In the genomic region with DNA sequence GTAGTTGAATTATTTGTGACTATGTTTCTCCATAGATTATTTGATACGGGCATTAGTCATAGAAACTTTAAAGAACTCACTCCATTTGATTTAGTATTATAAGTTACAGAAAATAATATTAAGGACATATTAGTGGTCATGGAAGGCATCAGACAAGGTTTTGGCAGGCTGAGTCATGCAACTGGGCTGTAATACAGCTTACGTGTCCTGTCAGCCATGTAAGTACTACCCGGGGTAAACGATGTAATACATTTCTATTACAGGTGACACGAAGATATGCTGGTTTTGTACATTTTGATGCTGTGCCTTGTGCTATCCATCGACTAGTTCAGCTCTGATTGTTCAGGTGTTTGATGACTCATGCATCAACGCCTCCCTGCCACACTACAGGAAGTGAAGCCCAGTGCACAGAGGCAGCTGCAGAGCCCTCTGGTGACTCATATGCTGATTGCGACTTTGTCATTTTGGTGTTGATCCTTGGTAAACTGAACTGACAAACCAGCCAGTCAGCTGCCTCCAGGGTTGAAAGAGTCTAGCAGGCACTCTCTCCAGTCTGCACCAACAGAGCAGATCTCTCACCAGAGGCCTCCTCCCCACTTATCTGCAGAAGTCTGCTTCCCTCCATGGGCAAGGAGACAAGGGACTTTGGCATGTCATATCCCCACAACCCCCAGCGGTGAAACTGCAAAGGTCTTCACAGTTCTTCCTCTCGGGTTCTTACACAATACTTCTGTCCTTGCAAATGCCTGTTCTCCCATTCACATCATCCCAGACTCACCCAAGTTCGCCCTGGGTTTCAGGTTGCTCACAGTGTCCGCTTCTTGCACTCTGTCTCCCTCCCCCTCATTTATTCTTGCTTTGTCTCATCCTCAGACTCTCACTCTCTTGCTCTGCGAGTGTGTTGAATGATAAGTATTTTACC, we compare ENCODE assay signal across 13 mouse cellular contexts.
A peak's percentile ranks its signal among the peaks of the same experiment; 100 is the strongest.
DNase-seq lines count a peak whose midpoint lies in the region; ATAC-seq and TF ChIP-seq lines count a peak whose summit lies in the region.
"Had no signal": no experiment of that assay in that cellular context is flagged by ENCODE, and none has a peak within 500 bp of the region (broad histone marks: within the 10 kb centered on the region; RNA-seq: fewer than 3 reads in every experiment).

No protein-coding gene starts in this region.

- WGBS in heart, embryonic 12.5 days = 54% methylated on average over 13 of the region's 13 CpGs
- 63% methylated on average over 13 of the region's 13 CpGs for WGBS in thymus, adult 2 months
- 57% methylated on average over 13 of the region's 13 CpGs for WGBS in stomach, embryonic 14.5 days

- H3K36me3 ChIP-seq in heart, embryonic 12.5 days = no peaks in the 10 kb centered on the region
- H3K36me3 ChIP-seq in thymus, adult 2 months (ENCODE audit: control insufficient read depth, insufficient read depth, low read length) = no peaks in the 10 kb centered on the region
- H3K36me3 ChIP-seq in stomach, embryonic 14.5 days (ENCODE audit: control insufficient read depth, insufficient read depth, low read length) = no peaks in the 10 kb centered on the region
- H3K36me3 ChIP-seq: G1E had no signal

- H3K4me2 ChIP-seq in heart, embryonic 12.5 days = no peak overlapping the region
- no peak overlapping the region for H3K4me2 ChIP-seq in stomach, embryonic 14.5 days (replicated peaks; ENCODE audit: low read depth, low read length)

- DNase-seq in heart, adult 11 months = peak; percentile 72
- peak; percentile 21 for DNase-seq in thymus, postnatal 0 days (ENCODE audit: low spot score)
- no peak for DNase-seq in thymus, adult 2 months
- DNase-seq in brain, adult 2 months (ENCODE audit: low read depth, low spot score) = peak; percentile 74
- DNase-seq in cerebellum, postnatal 36 days = no peak
- no peak for DNase-seq in ovary, postnatal 10 days (ENCODE audit: low spot score)
- DNase-seq: cerebellum, postnatal 25 days; gastrocnemius, postnatal 14 days; lung, postnatal 36 days had no signal

- 0 out of 2 replicates have a peak, but pooled peaks cover 2% of the 10 kb centered on the region for H3K27me3 ChIP-seq in heart, embryonic 12.5 days (replicated peaks)
- H3K27me3 ChIP-seq in thymus, adult 2 months (ENCODE audit: control insufficient read depth, insufficient read depth, low read length) = no peaks in the 10 kb centered on the region
- H3K27me3 ChIP-seq in stomach, embryonic 14.5 days (ENCODE audit: control insufficient read depth, insufficient read depth, low read length) = no peaks in the 10 kb centered on the region

- H3K27ac ChIP-seq in heart, embryonic 12.5 days (ENCODE audit: poor library complexity, severe bottlenecking) = no peak overlapping the region
- no peak overlapping the region for H3K27ac ChIP-seq in thymus, adult 2 months (ENCODE audit: control insufficient read depth, insufficient read depth, low read length)
- no peak overlapping the region for H3K27ac ChIP-seq in stomach, embryonic 14.5 days (ENCODE audit: low read length)
- H3K27ac ChIP-seq: left cerebral cortex, adult 2 months had no signal

- H3K9me3 ChIP-seq in heart, embryonic 12.5 days (replicated peaks) = no peaks in the 10 kb centered on the region
- no peaks in the 10 kb centered on the region for H3K9me3 ChIP-seq in stomach, embryonic 14.5 days (ENCODE audit: control insufficient read depth, low read depth, low read length)
- H3K9me3 ChIP-seq: G1E had no signal

- no peak overlapping the region for H3K4me3 ChIP-seq in heart, embryonic 12.5 days
- no peak overlapping the region for H3K4me3 ChIP-seq in thymus, adult 2 months (ENCODE audit: control insufficient read depth, insufficient read depth, low read length)
- no peak overlapping the region for H3K4me3 ChIP-seq in stomach, embryonic 14.5 days (ENCODE audit: low read depth, low read length)
- H3K4me3 ChIP-seq: left cerebral cortex, adult 2 months had no signal

- TF ChIP-seq POLR2A in thymus, adult 2 months (IDR thresholded peaks at IDR 0.05; ENCODE audit: control insufficient read depth, extremely low read depth, insufficient read depth, low read length, poor library complexity) = no peak

- H3K9ac ChIP-seq in heart, embryonic 12.5 days = no peak overlapping the region
- H3K9ac ChIP-seq in stomach, embryonic 14.5 days (replicated peaks; ENCODE audit: low read depth, low read length) = no peak overlapping the region

- H3K4me1 ChIP-seq in heart, embryonic 12.5 days (replicated peaks) = peaks cover 7% of the 10 kb centered on the region; the same call in 1 of the 2 replicates
- H3K4me1 ChIP-seq in thymus, adult 2 months (replicated peaks; ENCODE audit: control insufficient read depth, insufficient read depth, low read length) = no peaks in the 10 kb centered on the region
- H3K4me1 ChIP-seq in stomach, embryonic 14.5 days (ENCODE audit: control insufficient read depth, insufficient read depth, low read length) = no peaks in the 10 kb centered on the region

- ATAC-seq in heart, embryonic 12.5 days (ENCODE audit: insufficient number of reproducible peaks, low FRiP score) = no peak
- ATAC-seq in stomach, embryonic 14.5 days (ENCODE audit: insufficient number of reproducible peaks, insufficient read depth, low FRiP score, low read depth) = peak; percentile 86

- TF ChIP-seq CTCF in thymus, adult 2 months (IDR thresholded peaks at IDR 0.05; ENCODE audit: borderline replicate concordance, control insufficient read depth, extremely low read depth, insufficient read depth, low read length, poor library complexity) = no peak

Comparison
In these comparisons a context has a peak if more than half of its experiments do, and no peak if none do; other contexts are left out.
1. DNase-seq: peak in heart, adult 11 months (single experiment), thymus, postnatal 0 days (single experiment) and brain, adult 2 months (single experiment); none in thymus, adult 2 months (single experiment), cerebellum, postnatal 36 days (0 of 2) and ovary, postnatal 10 days (single experiment).